Mouse (Mus musculus) gastrocnemius, postnatal 10 days (tissue): ENCODE measurements around the gene Riok1. TPM values are rescaled to one million over a fixed set of nuclear protein-coding genes. Genes with fewer than 3 reads are reported as not detected.

Experiments used
- DNase-seq: peaks from one replicate; pipeline ENCODE4 v3.0.0; 2021; ENCODE audit warnings: mixed read lengths
- microRNA-seq, 2 experiments: library from miRNA; unstranded; fragments of <30 nt; microRNA quantifications; one replicate each; pipeline ENCODE4 v1.2.0; 2021
- total RNA-seq, 2 experiments: library from RNA; stranded (reverse); gene quantifications; 2 replicates each; pipeline ENCODE4 v1.2.3; 2021

Gene Riok1
- total RNA-seq, 2 experiments from 2014 or later = 11.2 to 14.6 TPM

DNA sequence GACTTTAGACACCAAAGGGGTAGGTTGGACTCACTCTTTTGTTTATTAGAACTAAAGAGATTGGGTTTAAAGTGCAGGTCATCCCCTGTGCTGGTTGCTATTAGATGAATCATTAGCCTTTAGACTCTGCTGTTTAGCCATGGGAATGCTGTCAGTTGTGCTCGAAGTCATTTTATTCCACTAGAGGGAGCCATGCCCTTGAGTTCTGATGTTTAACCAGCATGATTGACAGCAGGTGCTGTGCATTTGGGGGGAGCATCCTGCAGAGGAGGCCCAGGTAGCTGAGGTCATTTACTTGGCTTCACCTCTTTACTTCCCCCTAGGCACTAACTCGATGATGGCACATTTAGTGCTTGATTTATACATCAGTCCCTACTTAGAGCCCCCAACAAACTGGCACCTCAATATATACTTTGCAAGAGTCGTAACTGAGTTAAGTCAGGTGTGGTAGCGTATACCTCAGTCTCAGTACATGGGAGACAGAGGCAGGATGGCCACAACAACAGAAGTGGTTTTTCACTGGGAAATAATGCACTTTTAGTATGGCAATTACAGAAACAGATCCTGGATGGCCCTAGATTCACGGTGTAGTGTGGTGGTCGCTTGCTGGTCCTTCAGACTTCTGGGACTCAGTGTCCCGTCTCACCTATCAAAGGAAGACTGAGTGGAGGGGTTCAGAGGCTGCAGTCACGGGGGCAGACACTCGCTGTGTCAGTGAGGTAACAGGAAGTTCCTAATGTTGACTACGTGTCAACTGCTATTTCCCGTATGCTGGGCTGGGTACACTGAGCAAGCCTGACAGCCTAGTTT, 28.3 kb downstream of the Riok1 start:
- DNase-seq = peak; percentile 11

- peak; percentile 11 for DNase-seq
Observed at GRCm38 (mm10) chr13:38070945-38071344, 34.1 kb downstream of the Riok1 start.

- no peak for DNase-seq
Observed at GRCm38 (mm10) chr13:38073374-38074307, 36.8 kb downstream of the Riok1 start.

GRCm38 (mm10) chr13:38074404-38074803, 37.6 kb downstream of the Riok1 start:
- no peak for DNase-seq

GRCm38 (mm10) chr13:38077113-38077512, 40.3 kb downstream of the Riok1 start:
- no peak for DNase-seq

GRCm38 (mm10) chr13:38078836-38079235, 42.0 kb downstream of the Riok1 start:
- no peak for DNase-seq

- no peak for DNase-seq
Observed at GRCm38 (mm10) chr13:38079366-38079765, 42.6 kb downstream of the Riok1 start.

DNA sequence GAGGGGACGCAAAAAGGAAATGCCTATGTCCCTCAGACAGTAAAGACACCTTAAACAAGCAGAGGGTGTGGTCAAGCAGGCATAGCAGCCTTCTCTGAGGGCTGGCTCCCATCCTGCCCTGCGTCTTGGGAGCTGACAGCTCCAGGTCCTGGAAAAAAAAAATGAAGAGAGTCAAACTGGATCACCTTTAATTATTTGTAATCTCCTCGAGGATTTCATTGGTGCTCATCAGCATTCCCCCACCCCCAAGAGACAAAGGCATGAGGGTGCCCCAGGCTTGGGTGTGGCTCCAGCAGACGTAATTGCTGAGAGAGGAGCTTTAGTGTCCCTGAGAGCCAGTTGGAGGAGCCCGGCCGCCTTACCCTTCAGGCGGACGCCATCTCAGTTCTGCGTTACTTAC, 43.2 kb downstream of the Riok1 start:
- DNase-seq = no peak

DNA sequence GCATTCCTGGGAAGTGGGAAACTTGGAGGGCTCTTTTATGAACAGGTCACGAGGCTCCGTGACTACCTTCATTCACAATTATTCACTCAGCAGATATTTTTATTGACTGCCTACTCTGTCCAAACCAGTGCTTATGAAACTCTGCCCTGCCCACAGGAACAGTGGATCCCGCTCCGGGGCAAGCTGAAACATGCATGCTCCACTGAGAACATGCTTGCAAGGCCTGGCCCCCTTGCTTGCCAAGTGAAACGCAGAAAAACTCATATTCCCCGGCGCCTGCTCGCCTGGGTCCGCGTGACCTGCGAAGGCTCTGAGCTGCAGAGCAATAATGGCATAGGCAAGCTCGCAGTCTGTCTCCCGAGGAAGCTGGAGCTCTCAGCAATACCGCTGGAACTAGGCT, 43.9 kb downstream of the Riok1 start:
- DNase-seq = no peak

DNA sequence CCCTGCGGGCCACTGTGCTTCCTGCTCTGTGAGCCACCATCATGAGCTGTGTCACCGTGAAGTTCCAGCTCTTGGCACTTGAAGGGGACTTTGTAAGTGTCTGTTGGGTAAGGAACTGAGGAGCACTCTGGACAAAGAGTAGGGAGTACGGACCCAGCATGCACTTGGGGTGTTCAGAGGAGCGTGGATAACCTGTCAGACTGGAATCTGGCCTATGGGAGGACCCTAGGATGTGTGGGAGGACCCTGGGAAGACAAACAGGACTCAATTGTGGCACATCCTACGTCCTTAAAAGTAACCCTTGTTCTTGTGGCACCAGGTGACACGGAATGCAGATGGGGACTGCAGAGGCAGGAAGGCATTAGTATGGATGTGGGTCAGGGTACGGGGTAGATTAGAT, 44.4 kb downstream of the Riok1 start:
- no peak for DNase-seq

DNA sequence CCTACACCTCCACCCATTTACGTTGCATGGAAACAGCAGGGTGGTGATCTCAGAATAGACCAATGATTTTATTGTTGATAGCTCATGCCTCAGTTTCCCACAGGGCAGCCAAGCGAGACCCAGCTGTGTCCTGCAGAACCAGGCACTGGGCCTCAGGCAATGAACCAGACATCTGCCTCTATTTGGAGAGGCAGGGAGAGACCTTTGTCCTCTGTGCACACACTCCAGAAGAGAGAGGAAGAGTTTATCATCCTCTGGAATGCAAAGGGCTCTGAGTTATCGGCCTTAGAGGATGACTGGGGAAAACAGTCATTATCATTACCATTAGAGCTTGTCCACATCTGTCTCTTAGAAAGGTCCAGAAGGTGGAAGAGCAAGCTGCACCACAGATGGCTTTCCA, 49.9 kb downstream of the Riok1 start:
- DNase-seq = no peak

DNA sequence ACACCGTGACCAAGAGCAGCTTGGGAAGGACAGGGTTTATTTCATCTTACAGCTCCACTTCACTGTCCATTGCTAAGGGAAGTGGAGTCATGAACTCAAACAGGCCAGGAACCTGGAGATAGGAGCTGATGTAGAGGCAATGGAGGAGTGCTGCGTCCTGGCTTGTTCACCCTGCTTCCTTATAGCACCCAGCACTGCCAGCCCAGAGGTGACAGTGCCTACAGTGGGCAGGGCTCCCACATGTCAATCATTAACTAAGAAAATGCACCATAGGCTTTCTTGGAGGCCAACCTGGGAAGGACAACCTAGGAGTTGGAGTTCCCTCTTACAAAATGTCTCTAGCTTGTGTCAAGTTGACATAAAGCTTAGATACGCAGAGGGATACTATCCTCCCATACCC, 51.2 kb downstream of the Riok1 start:
- DNase-seq = no peak

DNA sequence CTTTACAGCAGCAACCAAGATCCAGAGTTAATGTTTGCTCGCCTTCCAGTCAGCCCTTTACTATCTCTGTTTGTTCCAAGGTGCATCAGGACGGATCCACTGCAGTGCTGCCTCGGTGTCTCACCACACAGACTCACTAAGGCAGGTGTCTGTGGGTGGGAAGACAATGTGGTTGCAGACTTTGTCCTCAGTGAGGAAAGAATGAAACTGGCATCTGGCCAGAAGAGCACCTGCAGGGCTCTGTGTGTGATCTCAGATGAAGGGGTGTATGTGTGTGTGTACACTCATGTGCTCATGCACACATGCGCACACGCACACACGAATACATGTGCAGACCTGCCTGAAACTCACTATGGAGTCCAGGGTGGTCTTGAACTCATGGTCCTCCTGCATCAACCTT, 52.7 kb downstream of the Riok1 start:
- DNase-seq = no peak

DNA sequence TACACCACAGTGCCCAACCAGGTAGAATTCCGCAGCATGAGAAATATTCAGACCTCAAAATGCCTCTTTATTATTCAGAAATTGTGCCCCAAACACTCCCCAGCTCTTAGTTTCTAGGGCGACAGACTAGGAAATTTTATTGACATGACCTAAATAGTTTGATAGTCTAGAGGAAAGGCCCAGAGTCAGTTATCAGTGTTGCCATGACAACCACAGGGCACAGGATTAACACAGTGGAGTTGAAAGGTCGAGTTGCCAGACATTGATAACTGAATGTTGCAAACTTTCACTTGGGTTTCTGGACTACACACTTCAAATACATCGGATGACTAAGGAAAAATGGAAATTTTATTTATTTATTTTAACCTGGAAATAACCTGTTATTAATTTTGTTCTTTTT, 53.1 kb downstream of the Riok1 start:
- no peak for DNase-seq

DNA sequence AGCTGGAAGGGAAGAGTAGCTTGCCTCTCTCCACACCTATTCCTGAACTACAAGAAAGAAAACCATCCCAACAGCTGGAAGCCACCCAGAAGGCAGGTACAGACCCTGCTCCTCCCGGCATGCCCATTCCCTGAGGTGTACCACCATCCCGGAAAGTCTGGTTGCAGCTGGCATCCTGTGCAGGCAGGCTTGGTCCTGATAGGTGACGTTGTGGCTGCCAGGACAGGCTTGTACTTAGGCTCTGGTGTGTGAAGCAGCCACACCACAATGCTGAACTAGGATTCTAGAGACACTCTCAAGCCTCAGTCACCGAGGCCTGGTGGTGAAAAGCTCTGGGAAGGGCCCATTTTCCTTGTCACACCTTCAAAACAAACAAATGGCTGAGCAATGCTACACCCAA, 59.4 kb downstream of the Riok1 start:
- no peak for DNase-seq

DNA sequence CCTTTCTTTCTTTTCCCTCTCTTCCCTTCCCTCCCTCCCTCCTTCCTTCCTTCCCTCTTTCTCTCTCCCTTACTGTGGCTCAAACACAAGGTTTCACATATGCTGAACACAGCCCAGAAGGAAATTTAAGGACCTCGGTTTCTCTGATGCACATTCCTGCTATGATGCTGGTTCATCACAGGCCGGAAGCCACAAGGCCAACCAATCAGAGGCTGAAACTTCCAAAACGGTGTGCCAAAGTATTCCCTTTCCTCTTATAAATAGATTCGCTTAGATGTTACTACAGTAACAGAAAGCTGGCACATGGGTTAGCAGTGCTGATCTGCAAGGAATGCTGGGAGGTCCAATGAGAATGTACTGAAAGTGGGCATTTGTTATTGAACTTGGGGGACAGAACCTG, 66.6 kb downstream of the Riok1 start:
- DNase-seq = no peak

DNA sequence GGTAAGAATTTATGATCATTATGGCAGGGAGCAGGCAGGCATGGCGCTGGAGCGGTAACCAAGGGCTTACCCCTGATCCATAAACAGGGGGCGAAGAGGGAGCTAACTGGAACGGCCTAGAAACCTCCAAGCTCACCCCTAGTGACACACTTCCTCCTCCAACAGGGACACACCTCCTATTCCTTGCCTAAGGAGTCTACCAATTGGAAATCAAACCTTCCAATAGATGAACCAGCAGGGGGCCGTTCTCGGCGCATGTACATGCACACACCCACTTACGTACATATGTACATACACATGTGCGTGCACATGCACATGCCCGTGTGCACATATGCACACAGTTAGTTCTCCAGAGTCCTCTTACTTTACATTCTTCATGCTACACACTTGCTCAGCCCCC, 67.7 kb downstream of the Riok1 start:
- DNase-seq = no peak

DNA sequence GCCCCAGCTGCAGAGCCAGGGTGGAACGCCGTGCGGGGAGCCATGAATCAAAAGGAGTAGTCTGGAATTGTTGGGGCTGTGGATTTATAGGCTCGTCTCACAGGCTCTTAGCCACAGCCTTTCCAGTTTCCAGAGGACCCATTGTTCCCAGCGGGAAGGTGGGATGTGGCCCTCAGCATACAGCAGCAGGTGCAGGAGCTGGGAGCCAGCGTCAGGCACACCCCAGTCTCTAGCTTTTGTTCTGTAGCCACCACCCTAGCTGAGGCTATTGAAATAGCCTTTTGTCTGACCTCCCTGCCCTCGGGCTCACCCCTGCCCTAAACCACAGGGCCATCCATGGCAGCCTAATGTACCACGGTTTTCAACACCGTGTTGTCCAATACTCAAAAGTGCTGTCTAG, 72.3 kb downstream of the Riok1 start:
- DNase-seq = no peak

Small RNAs within 50 kb of the gene (microRNA-seq; reads per million reads assigned to microRNA genes)
- 0 reads per million in 2 experiments for gene Gm27387

Other genes with a start within 250 kb of the Riok1 start
- gene Ssr1, start 42.8 kb upstream of the Riok1 start, total RNA-seq = 10 to 100 TPM; 64.8 to 87.4 TPM
- gene Cage1, start 74 bp downstream of the Riok1 start, total RNA-seq = 1 to 10 TPM in 1 of 2 experiments, under 1 TPM in 1; 0.92 to 1.4 TPM
- gene Dsp, start 114.3 kb downstream of the Riok1 start, total RNA-seq = under 1 TPM; 0.19 to 0.20 TPM
- gene Snrnp48, start 167.9 kb downstream of the Riok1 start, total RNA-seq = 10 to 100 TPM in 1 of 2 experiments, 1 to 10 TPM in 1; 8.1 to 11.7 TPM